Mouse (Mus musculus) heart, embryonic 15.5 days (tissue): ENCODE results near the gene Rgp1. TPM values are rescaled to one million over a fixed set of nuclear protein-coding genes. Genes with fewer than 3 reads are reported as not detected.
A peak's percentile ranks its signal among the peaks of the same experiment; 100 is the strongest.

Source experiments
- ATAC-seq: fragments of 200-750 bp; cut with Nextera tagmentation; replicated peaks from 2 replicates; pipeline ENCODE4 v1.8.0; 2017; ENCODE audit warnings: low read depth, moderate TSS enrichment; ENCODE audit not compliant: insufficient number of reproducible peaks, insufficient read depth, low FRiP score
- H3K27ac ChIP-seq: fragments of 300-500 bp; sonication (generic); 2 replicates; pipeline ENCODE4 v1.5.1; 2015; ENCODE audit warnings: mild to moderate bottlenecking, inconsistent platforms
- H3K27me3 ChIP-seq: fragments of 300-500 bp; sonication (generic); 2 replicates; pipeline ENCODE4 v1.6.1; 2015; ENCODE audit warnings: inconsistent platforms
- H3K36me3 ChIP-seq: fragments of 300-500 bp; sonication (generic); 2 replicates; pipeline ENCODE4 v1.6.1; 2015; ENCODE audit warnings: mild to moderate bottlenecking, inconsistent platforms
- H3K4me1 ChIP-seq: fragments of 300-500 bp; sonication (generic); replicated peaks from 2 replicates; pipeline ENCODE4 v1.6.1; 2015; ENCODE audit warnings: inconsistent platforms
- H3K4me2 ChIP-seq: fragments of 300-500 bp; sonication (generic); 2 replicates; pipeline ENCODE4 v1.6.1; 2015; ENCODE audit warnings: inconsistent platforms, mild to moderate bottlenecking, moderate library complexity
- H3K4me3 ChIP-seq: fragments of 300-500 bp; sonication (generic); 2 replicates; pipeline ENCODE4 v1.5.1; 2015; ENCODE audit warnings: mild to moderate bottlenecking, inconsistent platforms
- H3K9ac ChIP-seq: fragments of 300-500 bp; sonication (generic); 2 replicates; pipeline ENCODE4 v1.6.1; 2015; ENCODE audit warnings: mild to moderate bottlenecking, inconsistent platforms
- H3K9me3 ChIP-seq: fragments of 300-500 bp; sonication (generic); replicated peaks from 2 replicates; pipeline ENCODE4 v1.6.1; 2016; ENCODE audit warnings: inconsistent platforms
- WGBS: fragments of 180-500 bp; shearing (Covaris S2); methylation state at CpG from one replicate; pipeline ENCODE4 v1.1.7; 2015; ENCODE audit warnings: mixed read lengths; 5-methylcytosine and 5-hydroxymethylcytosine counted together
- polyA plus RNA-seq: library from polyadenylated mRNA; unstranded; fragments of >200 nt; fragmentation: Nextera tagmentation; extraction: Ambion mirVana; gene quantifications from 2 replicates; pipeline ENCODE4 v1.2.1, GENCODE M21; 2015

Rgp1 gene
- polyA plus RNA-seq, 1 experiment from 2014 or later, result 14.6 TPM

DNA sequence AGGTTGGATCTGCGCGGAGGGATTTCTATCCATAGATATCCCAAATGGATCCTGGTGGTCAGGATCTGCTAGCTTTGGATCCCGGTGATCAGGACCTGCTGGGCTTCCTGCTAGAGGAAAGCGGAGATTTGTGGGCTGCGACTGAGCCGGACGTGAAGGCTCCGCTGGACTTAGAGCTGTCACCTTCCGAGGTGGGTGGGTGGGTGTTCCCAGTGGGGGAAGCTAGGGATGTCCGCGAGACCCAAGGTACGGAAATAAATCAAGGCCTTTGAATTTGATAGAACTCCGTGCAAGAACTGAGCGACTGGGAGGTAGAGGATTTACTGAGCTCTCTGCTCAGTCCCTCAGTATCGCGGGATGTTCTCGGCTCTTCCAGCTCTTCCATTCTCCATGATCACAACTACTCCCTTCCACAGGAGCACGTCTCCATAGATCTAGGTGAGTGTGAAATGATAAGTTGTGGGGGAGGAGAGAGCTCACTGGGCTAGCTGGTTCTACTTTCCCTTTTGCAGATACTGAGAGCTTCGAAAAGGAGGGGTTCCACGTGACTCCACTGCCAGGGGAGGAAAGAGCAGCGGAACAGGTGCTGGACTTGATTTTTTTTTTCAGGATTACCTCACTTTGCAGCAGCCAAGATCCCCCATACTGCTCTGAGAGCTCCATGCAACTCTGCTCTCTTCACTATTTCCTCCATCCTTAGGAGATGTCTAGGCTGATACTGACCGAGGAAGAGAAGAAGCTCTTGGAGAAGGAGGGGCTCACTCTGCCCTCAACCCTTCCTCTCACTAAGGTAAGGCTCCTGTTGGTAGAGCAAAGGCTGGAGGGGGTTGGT is 15.5 kb upstream of the Rgp1 start:
- H3K36me3 ChIP-seq, result peaks cover 35% of the 10 kb centered on the region
- no peak for ATAC-seq
- H3K27me3 ChIP-seq, result no peaks in the 10 kb centered on the region
- H3K9me3 ChIP-seq, result no peaks in the 10 kb centered on the region
- H3K9ac ChIP-seq, result peak overlapping the region; percentile 94
- WGBS, result 3% methylated on average over 22 of the region's 22 CpGs
- peak overlapping the region; percentile 73 for H3K4me3 ChIP-seq
- peak overlapping the region; percentile 99 for H3K27ac ChIP-seq
- peaks cover 45% of the 10 kb centered on the region for H3K4me1 ChIP-seq
- peak overlapping the region; percentile 78 for H3K4me2 ChIP-seq

DNA sequence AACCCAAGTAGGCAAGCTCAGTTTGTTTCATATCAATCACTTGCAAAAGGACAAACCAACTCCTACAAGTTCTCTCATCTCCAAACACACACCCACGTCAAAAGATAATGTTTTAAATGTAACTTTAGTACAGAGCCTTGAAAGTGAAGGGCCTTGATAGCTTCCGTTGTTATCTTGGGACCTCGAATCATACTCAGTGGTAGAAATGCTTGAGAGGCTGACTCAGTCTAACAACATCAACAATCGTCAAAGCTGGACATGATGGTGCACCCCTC is 15.0 kb upstream of the Rgp1 start:
- Histone ChIP-seq H3K4me3 (peak overlapping the region; percentile 73), H3K36me3 (peaks cover 40% of the 10 kb centered on the region), H3K4me2 (peak overlapping the region; percentile 78), H3K27me3 (no peaks in the 10 kb centered on the region), H3K9ac (peak overlapping the region; percentile 94; the same call in 1 of the 2 replicates), H3K9me3 (no peaks in the 10 kb centered on the region), H3K27ac (peak overlapping the region; percentile 99), H3K4me1 (peaks cover 39% of the 10 kb centered on the region)
- ATAC-seq, result no peak
- WGBS, result 51% methylated on average over 4 of the region's 4 CpGs

DNA sequence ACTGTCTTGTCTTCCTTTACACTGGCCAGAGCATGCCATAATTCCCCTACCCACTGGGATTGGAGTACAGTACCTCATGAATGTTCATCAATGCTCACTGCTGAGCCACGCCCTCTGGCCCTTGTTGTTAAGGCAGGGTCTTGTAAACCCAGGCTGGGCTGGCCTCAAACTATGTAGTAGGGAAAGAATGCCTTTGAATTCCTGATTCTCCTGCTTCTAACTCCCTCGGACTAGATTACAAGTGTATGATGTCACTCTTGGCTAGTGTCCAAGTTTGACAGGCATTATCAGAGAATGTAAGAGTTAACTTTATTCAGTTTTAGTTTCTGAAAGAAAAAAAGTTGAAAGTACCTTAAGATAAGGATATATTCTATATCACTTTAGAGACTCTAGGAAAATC is 14.3 kb upstream of the Rgp1 start:
- 0 out of 2 replicates have a peak overlapping the region, but pooled peaks have one; percentile 78 for H3K4me2 ChIP-seq
- H3K9me3 ChIP-seq, result no peaks in the 10 kb centered on the region
- 33% methylated on average over 2 of the region's 2 CpGs for WGBS
- H3K27ac ChIP-seq, result peak overlapping the region; percentile 8; the same call in 1 of the 2 replicates
- no peak overlapping the region for H3K9ac ChIP-seq
- H3K4me1 ChIP-seq, result peaks cover 33% of the 10 kb centered on the region
- no peak overlapping the region for H3K4me3 ChIP-seq
- no peak for ATAC-seq
- H3K36me3 ChIP-seq, result peaks cover 47% of the 10 kb centered on the region
- H3K27me3 ChIP-seq, result no peaks in the 10 kb centered on the region

DNA sequence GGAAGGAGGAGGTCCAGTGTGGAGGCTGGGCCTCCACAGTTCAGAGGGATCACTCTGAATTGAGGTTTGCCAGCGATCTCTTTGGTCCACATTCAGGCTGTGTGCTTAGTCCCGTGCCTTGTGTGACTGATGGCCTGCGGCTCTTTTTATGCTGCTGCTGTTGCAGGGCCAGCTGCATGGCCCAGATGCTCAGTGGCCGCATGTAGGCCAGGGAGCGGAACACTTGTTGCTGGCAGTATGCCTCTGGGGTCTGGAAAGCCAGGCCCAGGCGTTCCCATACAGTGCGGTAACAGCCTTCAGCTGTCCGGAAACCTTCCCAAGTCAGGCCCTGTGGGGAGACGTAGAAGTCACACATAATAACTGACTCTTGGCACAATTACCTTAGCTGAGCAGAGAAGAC is 11.4 kb upstream of the Rgp1 start:
- H3K4me3 ChIP-seq, result no peak overlapping the region
- no peaks in the 10 kb centered on the region for H3K9me3 ChIP-seq
- no peaks in the 10 kb centered on the region for H3K27me3 ChIP-seq
- H3K4me1 ChIP-seq, result peaks cover 14% of the 10 kb centered on the region
- peaks cover 73% of the 10 kb centered on the region for H3K36me3 ChIP-seq
- H3K9ac ChIP-seq, result no peak overlapping the region
- ATAC-seq, result no peak
- WGBS, result 93% methylated on average over 9 of the region's 9 CpGs
- H3K4me2 ChIP-seq, result no peak overlapping the region
- H3K27ac ChIP-seq, result no peak overlapping the region

GRCm38 (mm10) chr4:43571395-43572045 is 7.0 kb upstream of the Rgp1 start:
- Histone ChIP-seq H3K4me1 (peaks cover 11% of the 10 kb centered on the region), H3K36me3 (peaks cover 67% of the 10 kb centered on the region), H3K4me3 (no peak overlapping the region), H3K27me3 (no peaks in the 10 kb centered on the region), H3K9me3 (no peaks in the 10 kb centered on the region), H3K27ac (no peak overlapping the region), H3K9ac (no peak overlapping the region), H3K4me2 (no peak overlapping the region)
- 81% methylated on average over 6 of the region's 6 CpGs for WGBS
- no peak for ATAC-seq

GRCm38 (mm10) chr4:43573561-43573960 is 5.0 kb upstream of the Rgp1 start:
- H3K27me3 ChIP-seq, result no peaks in the 10 kb centered on the region
- H3K36me3 ChIP-seq, result peaks cover 47% of the 10 kb centered on the region
- 81% methylated on average over 4 of the region's 4 CpGs for WGBS
- H3K4me1 ChIP-seq, result peaks cover 28% of the 10 kb centered on the region
- no peak overlapping the region for H3K4me3 ChIP-seq
- H3K9me3 ChIP-seq, result no peaks in the 10 kb centered on the region
- H3K27ac ChIP-seq, result no peak overlapping the region
- H3K9ac ChIP-seq, result no peak overlapping the region
- no peak overlapping the region for H3K4me2 ChIP-seq
- ATAC-seq, result no peak

GRCm38 (mm10) chr4:43575356-43575755 is 3.2 kb upstream of the Rgp1 start:
- Histone ChIP-seq H3K9ac (no peak overlapping the region), H3K4me2 (no peak overlapping the region)

GRCm38 (mm10) chr4:43577237-43577881 is 1.2 kb upstream of the Rgp1 start:
- ATAC-seq, result no peak
- peak overlapping the region; percentile 88 for H3K9ac ChIP-seq
- peak overlapping the region; percentile 93 for H3K4me2 ChIP-seq
- H3K9me3 ChIP-seq, result no peaks in the 10 kb centered on the region
- peaks cover 30% of the 10 kb centered on the region for H3K36me3 ChIP-seq
- no peaks in the 10 kb centered on the region for H3K27me3 ChIP-seq
- H3K27ac ChIP-seq, result 0 out of 2 replicates have a peak overlapping the region, but pooled peaks have one; percentile 92
- 30% methylated on average over 8 of the region's 8 CpGs for WGBS
- H3K4me3 ChIP-seq, result peak overlapping the region; percentile 80
- peaks cover 37% of the 10 kb centered on the region for H3K4me1 ChIP-seq

More at GRCm38 (mm10) chr4:43575356-43575755, 3.2 kb upstream of the Rgp1 start:
- WGBS, result 74% methylated on average over 2 of the region's 2 CpGs
- no peaks in the 10 kb centered on the region for H3K27me3 ChIP-seq
- no peaks in the 10 kb centered on the region for H3K9me3 ChIP-seq
- peaks cover 37% of the 10 kb centered on the region for H3K4me1 ChIP-seq
- H3K4me3 ChIP-seq, result no peak overlapping the region
- no peak overlapping the region for H3K27ac ChIP-seq
- ATAC-seq, result no peak
- peaks cover 29% of the 10 kb centered on the region for H3K36me3 ChIP-seq

GRCm38 (mm10) chr4:43579256-43579655 is 741 bp downstream of the Rgp1 start:
- peaks cover 40% of the 10 kb centered on the region for H3K4me1 ChIP-seq
- ATAC-seq, result no peak
- H3K27ac ChIP-seq, result peak overlapping the region; percentile 92
- 4% methylated on average over 10 of the region's 10 CpGs for whole genome bisulfite sequencing
- H3K36me3 ChIP-seq, result peaks cover 36% of the 10 kb centered on the region
- no peaks in the 10 kb centered on the region for H3K9me3 ChIP-seq
- H3K9ac ChIP-seq, result peak overlapping the region; percentile 88
- H3K4me2 ChIP-seq, result peak overlapping the region; percentile 93
- H3K4me3 ChIP-seq, result peak overlapping the region; percentile 80
- no peaks in the 10 kb centered on the region for H3K27me3 ChIP-seq

- WGBS, result 73% methylated on average over 6 of the region's 6 CpGs
- ATAC-seq, result no peak
- Histone ChIP-seq H3K27ac (no peak overlapping the region), H3K9me3 (no peaks in the 10 kb centered on the region), H3K9ac (peak overlapping the region; percentile 88; the same call in 1 of the 2 replicates), H3K4me3 (peak overlapping the region; percentile 80), H3K27me3 (no peaks in the 10 kb centered on the region), H3K36me3 (peaks cover 36% of the 10 kb centered on the region), H3K4me1 (peaks cover 41% of the 10 kb centered on the region), H3K4me2 (peak overlapping the region; percentile 93)
Observed at GRCm38 (mm10) chr4:43579731-43580130, 1.2 kb downstream of the Rgp1 start.

DNA sequence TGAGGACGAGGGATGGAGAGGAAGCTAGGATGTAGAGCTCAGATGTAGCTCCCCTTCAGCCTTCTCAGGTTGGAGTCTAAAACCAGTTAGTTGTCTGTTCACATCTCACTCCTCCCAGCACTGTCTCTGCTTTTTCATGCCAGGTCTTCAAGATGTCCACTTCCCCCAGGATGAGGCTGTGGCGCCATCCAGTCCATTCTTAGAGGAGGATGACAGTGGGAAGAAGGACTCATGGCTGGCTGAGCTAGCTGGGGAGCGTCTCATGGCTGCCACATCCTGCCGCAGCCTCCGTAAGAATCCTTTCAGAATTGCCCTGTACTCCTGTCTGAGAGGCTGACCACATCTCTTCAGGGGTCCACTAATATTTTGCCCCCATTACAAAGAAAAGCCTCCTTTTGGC is 2.2 kb downstream of the Rgp1 start:
- no peaks in the 10 kb centered on the region for H3K9me3 ChIP-seq
- H3K27ac ChIP-seq, result no peak overlapping the region
- no peak for ATAC-seq
- WGBS, result 92% methylated on average over 5 of the region's 5 CpGs
- H3K4me3 ChIP-seq, result no peak overlapping the region
- H3K9ac ChIP-seq, result no peak overlapping the region
- no peak overlapping the region for H3K4me2 ChIP-seq
- peaks cover 39% of the 10 kb centered on the region for H3K4me1 ChIP-seq
- no peaks in the 10 kb centered on the region for H3K27me3 ChIP-seq
- H3K36me3 ChIP-seq, result peaks cover 36% of the 10 kb centered on the region
